Mouse (Mus musculus): ENCODE data around the gene Nup54.

The Nup54 gene

DNA sequence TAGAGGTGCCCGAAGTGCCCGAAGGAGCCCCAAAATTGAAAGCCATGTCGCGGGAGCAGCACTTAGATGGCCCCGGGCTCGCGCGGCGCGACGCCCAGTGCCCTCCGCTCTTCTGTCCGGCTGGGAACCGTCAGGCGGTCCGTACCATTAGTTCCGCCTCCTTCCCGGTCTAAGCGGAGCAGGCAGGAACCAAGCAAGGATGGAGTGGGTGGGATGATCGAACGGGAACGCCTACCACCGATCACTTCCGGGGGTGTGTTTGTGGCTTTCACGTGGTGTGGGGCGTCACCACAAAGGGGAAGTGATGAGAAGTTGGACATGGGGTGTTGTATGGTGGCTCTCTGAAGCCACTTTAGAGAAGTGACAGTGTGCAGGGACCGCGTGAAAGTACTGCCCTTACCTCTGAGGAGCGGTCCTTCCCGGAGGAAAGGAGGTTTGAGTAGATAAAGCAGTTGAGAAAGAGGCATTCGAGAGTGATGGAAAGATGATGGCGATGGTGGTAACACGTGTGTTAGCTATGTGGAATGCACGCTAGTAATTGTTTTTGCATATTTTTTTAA, at the start of gene Nup54:
Nup54 (minus strand) TSS at position 195 of the 560 bp plus-strand sequence.
- ATAC-seq (ENCODE audit: insufficient number of reproducible peaks, low FRiP score, low TSS enrichment), result peak; percentile 98

DNA sequence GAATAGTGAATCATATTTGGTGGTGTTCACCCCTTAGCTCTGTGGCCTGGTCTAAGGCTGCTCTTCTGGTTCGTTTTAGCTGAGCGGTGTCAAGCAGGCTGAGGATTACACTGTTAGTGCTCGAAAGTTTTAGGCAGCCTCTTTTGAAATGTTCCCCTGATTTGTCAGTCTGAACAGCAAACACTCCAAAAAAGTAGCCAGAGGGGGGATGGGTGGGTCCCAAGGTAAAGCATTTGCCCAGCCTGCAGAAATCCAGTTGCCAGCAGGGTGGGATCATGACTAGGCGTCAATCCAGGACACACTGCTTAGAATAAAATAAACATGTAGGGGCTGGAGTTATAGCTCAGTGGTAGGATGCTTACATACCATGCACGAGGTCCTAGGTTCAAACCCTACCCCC, 37.8 kb upstream of the Nup54 start:
- no peak for ATAC-seq (ENCODE audit: insufficient number of reproducible peaks, low FRiP score, low TSS enrichment)

DNA sequence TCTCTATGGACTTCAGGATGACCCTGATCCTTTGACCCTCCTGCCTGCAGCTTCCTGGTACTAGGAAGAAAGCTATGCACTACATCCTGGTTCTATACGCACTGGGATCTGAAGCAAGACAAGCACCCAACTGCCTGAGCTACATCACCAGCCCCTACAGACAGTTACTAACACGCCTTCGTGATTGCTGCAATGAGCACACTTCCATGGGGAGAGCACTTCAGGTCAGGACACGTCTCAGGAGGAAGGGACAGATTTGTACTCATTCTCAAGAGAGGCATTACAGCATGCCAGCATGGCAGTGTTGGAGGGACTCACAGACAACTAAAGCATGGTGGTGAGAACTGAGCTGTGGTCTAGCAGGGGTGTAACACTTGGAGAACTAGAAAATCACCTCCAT, 36.5 kb upstream of the Nup54 start:
- no peak for ATAC-seq (ENCODE audit: insufficient number of reproducible peaks, low FRiP score, low TSS enrichment)

DNA sequence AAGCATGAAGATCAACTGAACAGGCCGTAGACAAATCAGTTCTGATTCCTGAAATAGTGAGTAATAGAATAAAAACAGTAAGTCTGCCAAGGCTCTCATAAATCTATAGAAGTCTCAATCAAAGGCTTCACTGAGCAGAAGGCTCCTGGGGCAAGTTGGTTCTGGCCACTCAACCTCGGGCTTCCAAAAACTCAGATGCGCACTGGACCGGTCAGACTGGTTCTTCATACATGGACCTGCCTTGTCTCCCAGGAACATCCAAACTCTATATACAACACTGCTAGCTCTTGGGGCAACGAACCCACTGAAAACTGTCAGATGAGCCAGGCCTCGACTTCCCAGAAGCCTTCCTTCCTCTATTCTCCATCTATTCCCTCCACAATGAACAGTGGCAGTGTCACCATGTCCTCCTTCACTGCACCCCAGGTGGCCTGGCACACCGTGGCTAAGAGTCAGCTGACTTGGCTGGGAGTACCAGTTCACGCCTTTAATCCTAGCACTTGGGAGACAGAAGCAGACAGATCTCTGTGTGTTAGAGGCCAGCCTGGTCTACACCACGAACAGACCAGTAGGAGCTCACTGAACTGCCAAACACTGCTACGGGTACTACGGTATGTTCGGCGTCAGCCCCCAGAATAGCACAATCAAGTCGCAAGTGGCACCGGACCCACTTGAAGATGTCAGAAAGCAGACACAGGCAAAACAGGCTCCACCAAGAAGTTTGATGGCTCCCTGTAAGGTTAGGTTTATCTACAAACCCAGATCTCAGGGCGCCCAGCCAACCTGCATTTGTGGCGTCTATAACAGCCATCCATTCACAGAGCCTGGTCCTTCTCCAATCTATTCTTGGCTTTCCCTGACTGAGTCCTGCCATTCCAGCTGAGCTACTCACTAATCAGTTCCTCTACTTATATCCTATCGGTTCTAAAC, 34.4 kb upstream of the Nup54 start:
- 0 out of 2 replicates have a peak, but pooled peaks have one; percentile 31 for ATAC-seq (ENCODE audit: insufficient number of reproducible peaks, low FRiP score, low TSS enrichment)

DNA sequence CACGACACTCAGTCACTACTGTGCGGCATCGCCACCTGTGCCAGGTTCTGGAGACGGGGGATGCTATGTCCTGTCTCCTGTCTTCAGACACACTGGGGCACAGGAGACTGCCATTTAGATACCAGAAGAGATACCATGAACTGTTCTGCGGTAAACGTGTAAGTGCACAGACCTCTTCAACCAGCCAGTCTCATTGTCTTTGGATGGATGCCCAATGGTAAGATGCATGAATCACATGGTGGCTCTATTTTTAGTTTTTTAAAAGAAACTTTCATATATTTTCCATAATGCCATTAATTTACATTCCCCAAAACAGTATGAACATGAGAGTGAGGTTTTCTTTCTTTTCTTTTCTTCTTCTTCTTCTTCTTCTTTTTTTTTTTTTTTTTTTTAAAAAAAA, 33.2 kb upstream of the Nup54 start:
- no peak for ATAC-seq (ENCODE audit: insufficient number of reproducible peaks, low FRiP score, low TSS enrichment)

DNA sequence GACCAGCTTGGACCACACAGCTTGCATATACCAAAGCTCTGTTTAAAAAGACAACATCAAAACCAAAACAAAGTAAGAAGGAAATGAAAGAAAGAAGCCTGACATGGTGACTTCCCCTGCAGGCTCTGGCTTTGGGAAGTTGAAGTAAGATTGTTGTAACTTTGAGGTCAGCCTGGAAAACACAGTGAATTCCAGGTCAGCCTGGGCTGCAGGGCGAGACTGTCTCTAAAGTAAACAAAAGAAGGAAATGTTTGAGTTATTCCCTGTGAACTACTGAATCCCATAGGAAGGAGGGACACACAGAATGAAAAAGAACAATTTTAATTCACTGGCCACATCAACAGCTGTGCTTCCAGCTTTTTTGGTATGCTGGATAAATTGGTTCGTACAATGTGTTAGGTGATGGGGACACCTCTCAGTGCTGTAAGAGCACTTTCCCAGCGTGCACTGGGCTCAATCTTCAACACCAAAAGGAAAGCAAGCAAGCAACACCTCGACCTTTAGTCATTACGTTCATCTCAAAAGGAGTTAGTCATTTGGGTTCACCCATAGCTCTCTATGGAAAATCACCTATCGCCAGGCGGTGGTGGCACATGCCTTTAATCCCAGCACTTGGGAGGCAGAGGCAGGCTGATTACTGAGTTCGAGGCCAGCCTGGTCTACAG, 32.2 kb upstream of the Nup54 start:
- no peak for ATAC-seq (ENCODE audit: insufficient number of reproducible peaks, low FRiP score, low TSS enrichment)

DNA sequence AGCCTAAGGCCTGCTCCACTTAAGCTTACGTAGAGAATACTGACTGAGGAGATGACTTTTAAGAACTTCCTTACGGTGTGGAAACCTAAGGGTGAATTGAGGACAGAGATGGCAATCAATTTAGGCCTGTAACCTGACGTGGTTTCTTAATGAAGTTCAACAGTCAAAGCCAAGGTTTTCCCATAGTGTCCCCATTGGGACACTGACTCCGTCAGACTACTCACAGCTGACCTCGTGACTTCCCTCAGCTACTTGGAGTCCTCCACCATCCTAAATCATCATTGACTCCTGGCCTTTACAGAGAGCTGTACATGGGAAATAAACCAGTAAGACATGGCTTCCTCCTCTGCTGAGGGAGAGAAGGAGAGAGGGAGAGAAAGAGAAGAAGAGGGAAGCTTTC, 30.5 kb upstream of the Nup54 start:
- ATAC-seq (ENCODE audit: insufficient number of reproducible peaks, low FRiP score, low TSS enrichment), result no peak

DNA sequence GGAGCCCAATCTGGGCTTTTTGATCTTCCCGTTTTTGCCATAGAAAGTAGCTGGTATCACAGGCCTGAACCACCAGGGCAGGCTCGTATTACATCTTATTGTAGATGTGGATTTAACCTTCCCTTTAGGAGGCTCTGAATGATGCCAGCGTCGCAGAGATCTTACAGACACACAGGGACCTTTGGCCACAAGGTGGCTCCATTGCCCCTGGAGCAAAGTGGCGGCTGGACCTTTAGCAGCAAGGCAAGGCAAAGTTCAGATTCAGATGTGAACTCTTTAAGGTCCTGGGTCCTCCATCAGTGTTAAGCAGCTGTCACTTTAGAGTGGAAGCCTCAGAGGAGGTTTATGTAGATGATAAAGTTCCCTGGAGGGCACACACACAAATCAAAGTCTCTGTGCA, 26.3 kb upstream of the Nup54 start:
- no peak for ATAC-seq (ENCODE audit: insufficient number of reproducible peaks, low FRiP score, low TSS enrichment)

DNA sequence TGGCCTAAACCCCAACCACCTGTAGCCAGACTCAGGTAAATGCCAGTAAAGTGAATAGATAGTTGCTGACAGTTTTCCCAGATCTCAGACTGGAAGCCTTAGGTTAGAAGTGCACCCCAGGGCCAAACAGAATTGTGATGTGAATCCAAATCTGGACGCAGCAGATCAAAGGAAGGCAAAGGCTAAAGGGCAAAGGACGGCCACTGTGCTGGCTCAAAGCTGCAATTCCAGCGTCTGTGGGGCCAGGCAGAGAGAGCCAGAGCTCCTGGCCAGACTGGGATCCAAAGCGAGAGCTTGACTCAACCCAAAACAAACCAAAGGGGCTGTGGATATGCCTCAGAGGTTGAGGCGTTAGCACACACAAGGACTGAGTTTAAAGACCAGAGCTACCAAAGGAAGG, 23.7 kb upstream of the Nup54 start:
- no peak for ATAC-seq (ENCODE audit: insufficient number of reproducible peaks, low FRiP score, low TSS enrichment)

DNA sequence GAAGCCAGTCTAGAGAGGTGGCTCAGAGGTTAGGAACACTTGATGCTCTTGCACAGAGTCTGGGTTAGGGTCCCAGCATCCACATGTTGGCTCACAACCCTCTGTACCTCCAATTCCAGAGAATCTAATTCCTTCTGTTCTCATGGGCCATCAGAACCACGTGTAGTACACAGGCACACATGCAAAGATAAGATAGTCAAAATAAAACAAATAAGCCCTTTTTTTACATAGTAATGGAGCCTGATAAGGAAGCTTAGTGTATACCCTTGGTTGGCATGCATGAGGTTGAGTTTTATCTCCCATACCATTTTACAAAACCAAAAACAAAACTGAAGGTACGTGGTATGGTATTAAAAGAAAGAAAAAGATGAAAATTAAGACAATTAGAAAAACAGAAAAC, 22.4 kb upstream of the Nup54 start:
- no peak for ATAC-seq (ENCODE audit: insufficient number of reproducible peaks, low FRiP score, low TSS enrichment)

DNA sequence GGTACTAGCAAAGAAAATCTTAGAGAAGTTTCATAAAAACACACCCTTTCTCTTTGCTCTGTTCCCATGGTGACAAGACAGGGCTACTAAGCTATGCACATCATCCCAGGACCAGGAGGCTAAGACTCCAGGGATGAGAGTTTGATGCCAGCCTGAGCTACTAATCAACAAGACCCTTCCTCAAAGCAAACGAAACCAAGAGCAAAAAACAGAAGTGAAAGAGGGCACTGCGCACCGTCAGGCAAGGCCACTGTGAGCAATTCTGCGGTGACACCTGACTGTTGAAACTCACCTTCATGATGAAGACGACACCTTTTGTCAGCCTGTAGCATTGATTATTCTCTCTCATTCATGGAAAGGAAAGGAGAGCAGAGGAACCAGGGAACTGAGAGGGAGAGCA, 17.9 kb upstream of the Nup54 start:
- ATAC-seq (ENCODE audit: insufficient number of reproducible peaks, low FRiP score, low TSS enrichment), result no peak

DNA sequence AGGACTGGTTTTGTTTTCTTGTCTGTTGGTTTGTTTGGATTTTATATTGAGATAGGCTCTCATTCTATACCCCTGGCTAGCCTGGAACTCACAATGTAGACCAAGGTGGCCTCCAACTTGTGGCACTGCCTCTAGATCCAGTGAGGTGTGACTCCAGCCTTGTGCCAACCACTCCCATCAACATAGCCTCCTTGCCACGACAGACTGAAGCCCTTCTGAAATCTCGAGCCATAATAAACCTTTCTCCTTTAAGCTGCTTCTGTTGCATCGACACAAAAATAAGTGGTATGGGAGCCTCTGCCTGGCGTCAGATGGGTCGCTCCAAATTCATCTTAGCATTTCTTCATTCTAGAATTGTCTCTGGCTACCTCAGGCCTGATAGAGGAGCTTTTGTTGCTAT, 11.7 kb upstream of the Nup54 start:
- no peak for ATAC-seq (ENCODE audit: insufficient number of reproducible peaks, low FRiP score, low TSS enrichment)

DNA sequence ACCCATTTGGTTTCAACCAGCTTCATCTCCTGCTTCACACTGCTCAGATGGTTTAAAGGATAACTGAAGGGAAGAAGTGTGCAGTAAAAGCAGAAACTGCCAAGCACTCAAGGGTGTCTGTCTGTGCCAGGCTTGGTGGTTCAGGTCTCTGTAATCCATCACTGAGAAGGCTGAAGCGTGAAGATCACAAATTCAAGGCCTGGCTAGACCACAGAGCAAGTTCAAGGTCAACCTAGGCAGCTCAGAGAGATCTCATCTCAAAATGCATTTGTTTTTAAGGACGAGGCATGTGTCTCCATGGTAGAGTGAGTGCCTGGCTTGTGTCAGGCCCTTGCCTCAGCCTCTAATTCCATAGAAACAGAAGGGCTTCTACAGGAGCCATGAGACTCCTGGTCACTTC, 10.0 kb upstream of the Nup54 start:
- ATAC-seq (ENCODE audit: insufficient number of reproducible peaks, low FRiP score, low TSS enrichment), result no peak

DNA sequence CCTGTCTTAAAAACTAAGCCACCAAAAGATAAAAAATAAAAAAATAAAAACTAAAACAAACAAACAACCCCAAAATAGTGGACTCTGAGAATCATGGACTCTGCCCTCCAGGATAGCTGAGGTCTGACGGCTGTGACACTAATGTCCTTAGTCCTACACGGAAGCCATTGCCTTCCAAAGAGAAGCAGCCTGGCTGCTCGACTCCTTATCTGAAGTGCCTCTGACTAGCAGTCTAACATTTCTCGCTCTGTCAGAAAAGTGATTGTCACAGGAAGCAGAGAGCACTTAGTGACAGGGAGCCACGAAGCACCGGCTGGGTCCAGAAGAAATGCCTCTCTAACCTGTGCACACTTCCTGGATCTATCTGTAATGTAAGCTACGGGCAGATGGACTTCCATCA, 7.9 kb upstream of the Nup54 start:
- ATAC-seq (ENCODE audit: insufficient number of reproducible peaks, low FRiP score, low TSS enrichment), result no peak

DNA sequence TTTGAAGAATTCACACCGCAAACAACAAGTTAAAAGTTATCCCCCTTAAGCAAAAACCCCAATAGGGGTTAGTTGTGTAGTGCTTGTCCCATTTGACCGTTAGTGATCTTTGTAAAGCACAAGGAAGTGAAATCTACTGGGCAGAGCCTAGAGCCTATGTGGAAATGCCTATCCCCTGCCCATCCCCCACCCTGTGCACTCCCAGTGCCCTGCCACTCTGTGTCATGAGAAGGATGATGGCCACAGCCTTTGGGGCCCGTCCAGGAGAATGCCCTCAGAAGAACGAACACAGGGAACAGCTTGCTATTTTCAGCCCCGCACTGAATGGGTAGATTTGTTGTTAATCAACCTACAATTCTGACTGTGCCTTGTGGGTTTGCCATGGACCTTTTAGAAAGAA, 6.5 kb upstream of the Nup54 start:
- no peak for ATAC-seq (ENCODE audit: insufficient number of reproducible peaks, low FRiP score, low TSS enrichment)

DNA sequence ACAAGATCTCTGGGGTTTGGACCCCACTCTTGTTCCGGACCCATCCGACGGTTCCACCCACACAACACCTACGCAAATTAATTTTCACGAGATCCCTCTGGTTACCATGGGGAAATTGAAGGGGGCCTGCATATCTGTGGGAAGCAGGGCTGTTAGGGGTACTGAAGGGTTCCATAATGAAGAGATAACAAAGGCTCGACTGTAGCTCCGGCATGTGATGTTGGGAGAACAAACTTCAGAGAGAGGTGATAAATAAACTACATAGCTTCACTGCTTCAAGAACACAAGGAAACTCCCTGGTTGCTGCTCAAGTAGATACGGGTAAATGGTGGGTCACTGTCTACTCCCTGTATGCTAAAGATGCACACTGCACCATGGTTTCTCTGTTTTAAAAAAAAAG, 3.5 kb upstream of the Nup54 start:
- ATAC-seq (ENCODE audit: insufficient number of reproducible peaks, low FRiP score, low TSS enrichment), result no peak

DNA sequence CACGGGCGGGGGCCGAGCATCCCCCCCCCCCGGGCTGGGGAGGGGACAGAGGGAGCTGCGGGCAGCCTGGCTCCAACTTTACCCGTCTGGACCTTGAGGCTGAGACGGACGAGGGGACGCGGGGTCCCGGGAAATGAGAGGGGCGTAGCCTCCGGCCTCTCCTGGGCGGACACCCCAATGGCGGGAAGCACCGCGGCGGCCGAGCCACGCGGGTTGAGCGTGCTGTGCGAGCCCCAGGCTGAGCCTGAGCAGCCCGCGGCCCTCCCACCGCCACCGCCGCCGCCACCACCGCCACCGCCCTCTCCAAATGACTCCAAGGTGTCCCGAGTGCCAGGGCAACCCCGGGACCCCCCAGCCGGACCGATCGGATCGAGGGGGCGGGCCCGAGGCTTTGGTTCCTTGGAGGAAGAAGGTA, 441 bp downstream of the Nup54 start:
- peak; percentile 38 for ATAC-seq (ENCODE audit: insufficient number of reproducible peaks, low FRiP score, low TSS enrichment)

DNA sequence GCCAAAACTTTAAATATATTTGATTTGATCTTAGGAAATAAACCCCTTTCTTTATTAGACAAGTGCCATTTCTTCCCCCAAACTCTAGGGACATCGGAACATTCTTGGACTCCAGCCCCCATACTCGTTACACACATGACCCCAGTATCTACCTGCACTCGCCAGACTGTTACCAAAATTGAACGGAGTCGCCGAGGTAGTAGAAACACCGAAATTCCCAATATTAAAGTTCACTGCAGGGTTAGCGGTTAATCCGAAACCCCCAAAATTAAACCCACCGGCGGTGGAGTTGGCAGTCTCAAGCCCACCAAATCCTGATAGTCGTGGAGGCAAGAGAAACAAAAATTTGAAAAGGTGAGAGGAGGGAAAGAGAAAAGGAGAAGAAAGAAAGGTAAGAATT, 949 bp downstream of the Nup54 start:
- ATAC-seq (ENCODE audit: insufficient number of reproducible peaks, low FRiP score, low TSS enrichment), result no peak

DNA sequence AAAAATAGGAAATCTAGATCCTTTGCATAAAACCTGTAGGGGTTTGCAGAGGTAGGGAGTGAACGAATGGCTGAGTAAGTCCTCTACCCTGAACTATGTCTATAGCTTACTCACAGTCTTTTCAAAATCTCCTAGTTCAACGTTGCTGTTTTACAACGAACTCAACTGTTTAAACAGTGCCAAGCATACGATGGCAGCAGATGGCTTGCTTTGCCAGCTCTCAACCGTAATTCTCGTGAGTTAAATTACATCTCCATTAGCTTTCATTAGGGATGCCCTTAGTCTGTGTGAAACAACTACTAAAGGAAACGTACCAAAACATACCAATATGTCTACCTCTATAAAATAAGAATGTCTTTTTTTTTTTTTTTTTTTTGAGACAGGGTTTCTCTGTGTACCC, 3.4 kb downstream of the Nup54 start:
- ATAC-seq (ENCODE audit: insufficient number of reproducible peaks, low FRiP score, low TSS enrichment), result no peak

DNA sequence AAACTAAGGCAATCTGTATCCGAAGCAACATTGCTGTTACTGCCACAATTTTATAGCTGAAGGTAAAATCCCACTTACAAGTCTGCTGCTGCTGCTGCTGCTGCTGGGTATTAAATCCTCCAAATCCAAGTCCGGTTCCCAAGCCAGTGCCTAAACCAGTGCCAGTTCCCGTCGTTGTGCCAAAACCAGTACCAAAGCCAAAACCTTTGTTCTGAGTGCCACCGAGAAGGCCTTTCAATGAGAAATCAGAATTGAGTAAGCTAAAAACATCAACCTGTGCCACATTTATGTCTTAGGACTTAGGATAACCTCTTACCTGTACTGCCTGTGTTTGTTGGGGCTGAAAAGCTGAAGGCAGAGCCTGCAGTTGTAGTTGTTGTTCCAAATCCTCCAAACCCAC, 4.3 kb downstream of the Nup54 start:
- no peak for ATAC-seq (ENCODE audit: insufficient number of reproducible peaks, low FRiP score, low TSS enrichment)

DNA sequence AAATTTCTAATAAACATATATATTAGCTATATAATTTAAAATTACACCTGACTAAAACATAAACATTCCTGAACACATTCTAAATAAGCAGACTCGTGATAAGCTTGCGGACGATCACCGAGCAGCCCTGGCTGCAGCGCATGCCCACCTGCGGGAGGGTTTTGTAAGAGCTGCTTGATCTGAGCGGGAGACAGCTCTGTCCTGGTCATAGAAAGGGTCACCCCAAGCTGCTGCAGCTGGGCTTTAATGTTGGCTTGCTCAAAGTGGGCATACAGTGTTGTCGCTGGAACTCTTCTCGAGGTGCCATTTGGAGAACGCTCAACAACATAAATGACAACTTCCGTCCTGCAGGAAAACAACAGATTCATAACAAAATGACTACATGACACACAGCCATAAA, 10.9 kb downstream of the Nup54 start:
- ATAC-seq (ENCODE audit: insufficient number of reproducible peaks, low FRiP score, low TSS enrichment), result no peak

DNA sequence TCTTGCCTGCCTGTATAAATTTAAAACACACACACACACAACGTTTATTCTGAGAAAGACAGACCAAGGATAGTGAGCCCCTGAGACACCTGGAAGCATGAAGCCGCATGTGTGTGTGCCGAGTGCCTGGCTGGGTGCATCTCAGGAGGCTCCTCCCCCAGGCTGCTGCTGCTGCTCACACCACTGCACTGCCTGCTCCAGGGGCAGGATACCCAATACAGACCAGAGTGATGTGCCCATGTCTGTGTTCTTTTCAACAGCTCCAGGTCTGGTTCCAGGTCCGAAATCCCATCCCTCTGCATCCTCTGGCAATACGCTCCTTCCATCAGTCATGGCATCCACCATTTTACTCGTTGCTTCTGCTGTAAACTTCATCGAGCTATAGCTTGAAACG, 21.0 kb downstream of the Nup54 start:
- no peak for ATAC-seq (ENCODE audit: insufficient number of reproducible peaks, low FRiP score, low TSS enrichment)
